In genomic region chr10:53421613-53422012, GRCm38 (mm10) we compare ENCODE assay signal across 12 mouse cellular contexts. TPM values are rescaled to one million over a fixed set of nuclear protein-coding genes. Genes with fewer than 3 reads are reported as not detected.
A peak's percentile ranks its signal among the peaks of the same experiment; 100 is the strongest.
DNase-seq lines count a peak whose midpoint lies in the region; ATAC-seq and TF ChIP-seq lines count a peak whose summit lies in the region.
"Had no signal": no experiment of that assay in that cellular context is flagged by ENCODE, and none has a peak within 500 bp of the region (broad histone marks: within the 10 kb centered on the region; RNA-seq: fewer than 3 reads in every experiment).

No protein-coding gene starts in this region.

- TF ChIP-seq CTCF in heart, postnatal 0 days (IDR thresholded peaks at IDR 0.05; ENCODE audit: low read depth): no peak

- no peak overlapping the region for H3K9ac ChIP-seq in heart, postnatal 0 days (replicated peaks; ENCODE audit: low read depth, low read length)
- H3K9ac ChIP-seq in forebrain, embryonic 15.5 days (replicated peaks): no peak overlapping the region

- H3K4me3 ChIP-seq in heart, postnatal 0 days (ENCODE audit: low read depth, low read length): no peak overlapping the region
- no peak overlapping the region for H3K4me3 ChIP-seq in forebrain, embryonic 15.5 days
- H3K4me3 ChIP-seq: hindbrain, embryonic 10.5 days had no signal

- no peak for DNase-seq in heart, postnatal 0 days (ENCODE audit: low spot score)
- DNase-seq in heart, postnatal 36 days: no peak
- DNase-seq in right cerebral cortex, adult 18-20 months: peak; percentile 28
- DNase-seq in right cerebral cortex, adult 2 months (ENCODE audit: low spot score in 2 of 2): no peak
- DNase-seq in gastrocnemius, postnatal 14 days: peak; percentile 14
- no peak for DNase-seq in right cerebral cortex, postnatal 10 days (ENCODE audit: low spot score in 2 of 2)
- DNase-seq: cerebellum, adult 2 months; spleen, adult 18-20 months had no signal

- WGBS in heart, postnatal 0 days: 22% methylated on average over 6 of the region's 6 CpGs
- 90% methylated on average over 6 of the region's 6 CpGs for WGBS in forebrain, embryonic 15.5 days

- no peaks in the 10 kb centered on the region for H3K9me3 ChIP-seq in heart, postnatal 0 days (replicated peaks; ENCODE audit: control insufficient read depth, low read length)
- no peaks in the 10 kb centered on the region for H3K9me3 ChIP-seq in forebrain, embryonic 15.5 days
- H3K9me3 ChIP-seq: hindbrain, embryonic 10.5 days had no signal

- no peaks in the 10 kb centered on the region for H3K27me3 ChIP-seq in heart, postnatal 0 days (ENCODE audit: control insufficient read depth, insufficient read depth, low read length)
- H3K27me3 ChIP-seq in forebrain, embryonic 15.5 days: no peaks in the 10 kb centered on the region

- peaks cover 26% of the 10 kb centered on the region; the same call in 1 of the 2 replicates for H3K4me1 ChIP-seq in heart, postnatal 0 days (ENCODE audit: control insufficient read depth, insufficient read depth)
- H3K4me1 ChIP-seq in forebrain, embryonic 15.5 days: no peaks in the 10 kb centered on the region
- H3K4me1 ChIP-seq: hindbrain, embryonic 10.5 days had no signal

- no peak overlapping the region for H3K4me2 ChIP-seq in heart, postnatal 0 days (ENCODE audit: low read depth, low read length)
- H3K4me2 ChIP-seq in forebrain, embryonic 15.5 days (replicated peaks): no peak overlapping the region

- no peak for ATAC-seq in heart, postnatal 0 days (ENCODE audit: insufficient read depth, low read depth)
- ATAC-seq in forebrain, embryonic 15.5 days (replicated peaks): no peak
- ATAC-seq: forebrain, embryonic 14.5 days; intestine, postnatal 0 days had no signal

- intact Hi-C loops in heart, postnatal 36 days (cut with DNase I): no loop called here
- intact Hi-C loops in gastrocnemius, postnatal 14 days (cut with DNase I; ENCODE audit: low total_unique reads): no loop called here

- H3K36me3 ChIP-seq in heart, postnatal 0 days (replicated peaks; ENCODE audit: control insufficient read depth, insufficient read depth, low read length): no peaks in the 10 kb centered on the region
- H3K36me3 ChIP-seq in forebrain, embryonic 15.5 days: no peaks in the 10 kb centered on the region
- H3K36me3 ChIP-seq: hindbrain, embryonic 10.5 days had no signal

- H3K27ac ChIP-seq in heart, postnatal 0 days (ENCODE audit: low read depth): peak overlapping the region; percentile 59
- no peak overlapping the region for H3K27ac ChIP-seq in forebrain, embryonic 15.5 days (replicated peaks)
- H3K27ac ChIP-seq: hindbrain, embryonic 10.5 days had no signal

- TF ChIP-seq EP300 in heart, postnatal 0 days (IDR thresholded peaks at IDR 0.05; ENCODE audit: low read depth): no peak

RNA-seq across cellular contexts. Expression of gene Cep85l, which starts 41.9 kb away (rescaled TPM):
- total RNA-seq in heart, postnatal 0 days (2014; rRNA removed; ENCODE audit: low replicate concordance): 17.6 and 21.2 TPM in 2 replicates
- polyA plus RNA-seq in heart, postnatal 0 days (2015; fragmentation: Nextera tagmentation; extraction: Ambion mirVana): 3.3 and 4.1 TPM in 2 replicates
- 10 to 100 TPM; 15.4 to 17.5 TPM for total RNA-seq in heart, postnatal 36 days (2021)
- 10 to 100 TPM; 28.0 to 68.5 TPM for total RNA-seq in gastrocnemius, postnatal 14 days (2021)
- 9.0 and 10.1 TPM in 2 replicates for polyA plus RNA-seq in forebrain, embryonic 15.5 days (2015; fragmentation: Nextera tagmentation; extraction: Ambion mirVana)

Comparison
In these comparisons a context has a peak if more than half of its experiments do, and no peak if none do; other contexts are left out.
1. DNase-seq: peak in right cerebral cortex, adult 18-20 months (single experiment) and gastrocnemius, postnatal 14 days (single experiment); none in heart, postnatal 0 days (single experiment), heart, postnatal 36 days (0 of 2), right cerebral cortex, adult 2 months (0 of 2) and right cerebral cortex, postnatal 10 days (0 of 2).